Mouse (Mus musculus) cerebellum, adult (tissue): Measurements from ENCODE around the gene Olfr629.
"Not testable (repeated sequence)": the region's sequence is repeated elsewhere in the genome, so short reads cannot be mapped to it uniquely, and the experiment has no call there.

ENCODE experiments used
- ATAC-seq: cut with Nextera tagmentation; 2 replicates; pipeline ENCODE4 v1.9.2; 2017; ENCODE audit warnings: mild to moderate bottlenecking, moderate library complexity, mixed read lengths; ENCODE audit not compliant: insufficient number of reproducible peaks, low FRiP score, low TSS enrichment

The Olfr629 gene

DNA sequence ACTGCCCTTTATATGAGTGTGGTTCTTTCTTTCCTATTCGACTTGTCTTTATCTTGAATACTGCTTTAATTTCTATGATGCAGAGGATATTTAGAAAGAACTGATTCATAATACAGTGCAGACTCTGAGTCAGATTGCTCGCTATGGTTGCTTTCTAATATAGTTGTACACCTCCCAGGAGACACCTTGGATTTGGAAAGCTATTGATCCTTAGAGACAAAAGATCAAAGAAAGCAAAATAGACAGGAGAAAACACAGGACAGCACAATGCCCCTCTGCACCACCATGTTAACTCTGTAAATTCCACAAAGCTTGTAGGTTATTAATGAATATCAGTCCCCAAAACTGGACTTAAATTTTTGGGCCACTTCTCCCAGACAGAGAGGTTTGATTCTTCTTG lies at the start of gene Olfr629:
Olfr629 (minus strand) TSS at position 101 of the 400 bp plus-strand sequence.
- ATAC-seq: no peak

DNA sequence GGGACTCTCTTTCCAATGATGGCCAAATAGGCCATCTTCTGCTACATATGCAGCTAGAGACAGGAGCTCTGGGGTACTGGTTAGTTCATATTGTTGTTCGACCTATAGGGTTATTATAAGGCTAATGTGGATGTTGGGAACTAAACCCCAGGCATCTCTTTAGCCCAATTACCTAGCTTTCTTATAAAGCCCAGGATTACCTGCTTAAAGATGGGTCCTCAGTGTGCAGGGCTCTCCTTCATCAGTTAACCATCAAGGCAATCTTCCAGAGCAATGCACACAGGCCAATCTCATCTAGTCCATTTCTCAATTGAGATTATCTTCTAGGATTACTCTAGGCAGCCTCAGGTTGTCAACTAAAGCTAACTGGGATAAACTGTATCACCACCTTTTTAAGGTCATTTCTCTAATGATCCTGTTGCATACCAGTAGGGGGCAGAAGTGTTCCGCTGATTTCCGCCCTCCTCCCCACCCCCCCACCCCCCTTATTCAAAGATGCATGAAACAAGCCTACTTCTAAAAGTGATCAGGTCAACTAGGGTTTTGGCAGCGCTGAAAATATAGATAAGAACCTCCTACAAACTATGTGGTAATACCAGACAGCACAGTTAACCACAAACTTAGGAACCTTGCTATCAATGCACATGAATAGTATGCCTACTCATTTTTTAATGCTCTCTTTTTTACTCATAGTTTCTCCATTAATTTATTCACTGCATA lies 48.1 kb upstream of the Olfr629 start:
- ATAC-seq: no peak

DNA sequence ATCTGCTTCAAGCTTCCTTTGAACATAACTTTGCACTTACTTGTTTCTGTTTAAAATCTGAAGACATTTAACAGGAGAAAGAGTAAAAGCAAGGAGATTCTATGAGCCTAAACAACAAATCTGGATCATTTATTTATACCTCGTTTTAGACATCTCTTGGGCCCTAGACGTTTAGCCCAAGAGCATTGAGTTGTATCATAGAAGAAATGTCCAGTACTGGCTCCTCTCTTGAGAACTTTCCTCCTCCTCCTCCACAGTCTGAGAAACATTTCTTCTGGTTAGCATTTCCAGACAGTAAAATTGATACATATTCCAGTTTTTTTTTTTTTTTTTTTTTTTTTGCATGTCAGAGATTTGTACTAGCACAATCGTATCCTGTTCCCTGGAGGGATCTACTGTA lies 47.0 kb upstream of the Olfr629 start, which contains the start of gene Olfr67:
Olfr67 (minus strand) TSS at position 101 of the 400 bp plus-strand sequence.
- no peak for ATAC-seq

DNA sequence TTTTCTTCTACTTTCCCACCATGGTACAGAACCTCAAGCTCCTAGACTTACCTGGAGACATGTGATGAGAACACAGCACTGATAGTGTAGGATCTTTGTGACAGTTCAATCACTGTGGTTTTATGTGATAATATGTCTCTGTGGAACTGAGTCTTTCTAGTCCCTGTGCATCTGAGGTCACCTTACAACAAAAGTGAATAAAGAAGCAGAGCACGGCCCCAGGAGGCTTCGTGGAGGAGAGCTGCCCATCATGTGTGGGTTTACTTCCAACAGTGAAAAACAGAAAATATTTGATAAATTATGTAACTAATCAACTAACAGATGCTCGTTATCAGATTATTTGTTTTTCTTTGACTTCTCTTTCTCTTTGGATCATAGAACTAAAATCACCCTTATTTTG lies 34.9 kb upstream of the Olfr629 start, which contains the start of gene Olfr68:
Olfr68 (minus strand) TSS at position 101 of the 400 bp plus-strand sequence.
- ATAC-seq: no peak

DNA sequence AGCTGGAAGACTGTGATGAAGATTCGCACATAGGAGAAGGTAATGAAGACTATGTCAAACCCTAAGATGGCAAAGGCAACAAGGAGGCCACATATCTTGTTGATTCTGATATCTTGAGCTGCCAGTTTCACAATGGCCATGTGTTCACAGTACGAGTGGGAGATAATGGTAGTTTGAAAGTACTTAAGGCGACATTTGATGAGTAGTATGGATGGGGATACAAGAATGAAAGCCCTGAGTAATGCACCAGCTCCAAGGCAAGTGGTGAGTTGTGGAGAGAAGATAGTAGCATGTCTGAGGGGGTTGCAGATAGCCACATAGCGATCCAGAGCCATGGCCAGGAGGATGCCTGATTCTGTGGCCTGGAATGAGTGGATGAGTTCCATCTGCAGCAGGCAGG lies 32.9 kb upstream of the Olfr629 start:
- ATAC-seq: not testable (repeated sequence)

DNA sequence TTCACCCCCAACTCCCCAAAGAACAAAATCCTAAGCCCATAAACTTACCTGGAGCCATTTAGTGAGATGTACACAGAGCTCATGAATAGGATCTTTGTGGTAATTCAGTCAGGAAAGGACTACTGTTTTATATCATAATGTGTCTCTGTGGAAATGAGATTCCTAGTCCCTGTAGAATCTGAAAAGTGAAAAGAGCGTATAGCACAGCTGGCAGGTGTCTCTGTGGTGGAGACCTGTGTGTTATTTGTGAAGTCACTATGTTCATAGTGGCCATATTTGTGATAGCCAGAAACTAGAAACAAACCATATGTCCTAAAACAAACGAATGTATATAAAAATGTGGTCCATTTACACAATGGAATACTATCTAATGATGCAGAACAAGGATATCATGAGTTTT lies 26.8 kb upstream of the Olfr629 start, which contains the start of gene Olfr69:
Olfr69 (minus strand) TSS at position 101 of the 400 bp plus-strand sequence.
- ATAC-seq: no peak

DNA sequence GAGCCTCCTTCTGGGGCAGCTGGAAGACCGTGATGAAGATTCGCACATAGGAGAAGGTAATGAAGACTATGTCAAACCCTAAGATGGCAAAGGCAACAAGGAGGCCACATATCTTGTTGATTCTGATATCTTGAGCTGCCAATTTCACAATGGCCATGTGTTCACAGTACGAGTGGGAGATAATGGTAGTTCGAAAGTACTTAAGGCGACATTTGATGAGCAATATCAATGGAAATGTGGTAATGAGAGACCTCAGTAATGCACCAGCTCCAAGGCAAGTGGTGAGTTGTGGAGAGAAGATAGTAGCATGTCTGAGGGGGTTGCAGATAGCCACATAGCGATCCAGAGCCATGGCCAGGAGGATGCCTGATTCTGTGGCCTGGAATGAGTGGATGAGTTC lies 22.9 kb upstream of the Olfr629 start:
- ATAC-seq: not testable (repeated sequence)

DNA sequence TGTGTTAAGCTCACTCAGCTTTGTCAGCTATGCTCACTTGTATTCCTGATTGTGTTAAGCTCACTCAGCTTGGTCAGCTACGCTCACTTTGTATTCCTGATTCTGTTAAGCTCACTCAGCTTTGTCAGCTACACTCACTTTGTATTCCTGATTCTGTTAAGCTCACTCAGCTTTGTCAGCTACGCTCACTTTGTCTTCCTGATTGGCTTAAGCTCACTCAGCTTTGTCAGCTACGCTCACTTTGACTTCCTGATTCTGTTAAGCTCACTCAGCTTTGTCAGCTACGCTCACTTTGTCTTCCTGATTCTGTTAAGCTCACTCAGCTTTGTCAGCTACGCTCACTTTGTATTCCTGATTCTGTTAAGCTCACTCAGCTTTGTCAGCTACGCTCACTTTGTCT lies 17.5 kb upstream of the Olfr629 start:
- not testable (repeated sequence) for ATAC-seq

DNA sequence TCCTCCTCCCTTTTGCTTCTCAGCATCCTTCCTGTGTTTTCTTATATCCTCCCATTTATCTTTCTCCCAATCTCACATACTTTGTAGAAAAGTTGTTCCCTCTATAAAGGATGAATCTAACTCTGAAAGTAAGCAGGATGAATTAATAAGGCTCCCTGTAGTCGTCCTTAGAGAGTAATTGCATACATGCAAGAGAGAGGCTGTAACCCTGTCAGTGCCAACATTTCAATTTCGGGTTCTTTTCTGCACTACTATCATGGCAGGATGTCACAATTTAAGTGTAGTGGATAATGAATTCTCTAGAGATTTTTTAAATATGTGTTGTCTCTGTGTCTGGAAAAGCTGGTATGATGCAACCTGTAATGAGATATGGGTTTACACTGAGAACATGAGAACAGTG lies 12.5 kb upstream of the Olfr629 start, which contains the start of gene Olfr630:
Olfr630 (minus strand) TSS at position 101 of the 400 bp plus-strand sequence.
- no peak for ATAC-seq

DNA sequence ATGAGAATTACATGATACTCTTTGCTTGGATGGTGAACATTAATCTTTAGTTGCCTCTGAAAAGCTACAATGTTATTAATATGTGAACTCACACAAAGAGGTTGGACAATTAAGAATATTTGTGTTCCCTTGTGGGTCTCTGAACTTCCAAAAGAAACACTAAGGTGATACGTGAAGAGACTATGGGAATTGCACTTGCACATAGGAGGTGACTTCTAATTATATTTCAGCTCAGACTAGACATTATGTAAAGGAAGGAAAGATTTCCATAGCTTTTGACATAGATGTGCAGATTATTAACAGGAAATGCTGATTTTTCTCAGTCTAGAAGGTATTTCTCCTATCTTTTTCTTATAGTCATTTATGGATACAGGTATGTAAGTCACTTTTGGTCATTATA lies 14.7 kb downstream of the Olfr629 start, which contains the start of gene Olfr628:
Olfr628 (plus strand) TSS at position 301 of the 400 bp plus-strand sequence.
- ATAC-seq: no peak

DNA sequence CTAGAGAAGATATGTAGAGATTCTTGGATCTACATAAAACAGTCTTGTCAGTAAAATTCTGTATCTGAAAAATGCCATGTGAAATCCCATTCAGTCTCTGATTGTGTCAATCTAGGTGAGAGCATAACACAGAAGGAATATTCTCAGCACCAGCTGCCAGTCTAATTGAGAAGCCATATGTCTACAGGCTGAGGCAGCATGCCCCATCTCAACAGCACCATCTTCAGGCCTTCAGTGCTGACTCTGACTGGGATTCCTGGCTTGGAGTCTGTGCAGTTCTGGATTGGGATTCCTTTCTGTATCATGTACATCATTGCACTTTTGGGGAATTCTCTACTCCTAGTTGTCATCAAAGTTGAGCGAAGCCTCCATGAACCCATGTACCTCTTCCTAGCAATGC lies 28.3 kb downstream of the Olfr629 start:
- ATAC-seq: not testable (repeated sequence)

DNA sequence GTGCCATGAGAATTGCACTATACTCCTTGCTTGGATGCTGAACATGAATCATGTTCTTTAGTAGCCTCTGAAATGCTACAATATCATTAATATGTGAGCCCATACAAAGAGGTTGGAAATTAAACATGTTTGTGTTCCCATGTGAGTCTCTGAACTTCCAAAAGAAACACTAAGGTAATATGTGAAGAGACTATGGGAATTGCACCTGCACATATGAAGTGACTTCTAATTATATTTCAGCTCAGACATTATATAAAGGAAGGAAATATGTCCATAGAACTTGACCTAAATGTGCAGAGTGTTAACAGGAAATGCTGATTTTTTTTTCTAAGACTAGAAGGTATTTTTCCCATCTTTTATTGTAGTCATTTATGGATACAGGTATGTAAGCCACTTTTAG lies 30.4 kb downstream of the Olfr629 start, which contains the start of gene Olfr243:
Olfr243 (plus strand) TSS at position 301 of the 400 bp plus-strand sequence.
- no peak for ATAC-seq

DNA sequence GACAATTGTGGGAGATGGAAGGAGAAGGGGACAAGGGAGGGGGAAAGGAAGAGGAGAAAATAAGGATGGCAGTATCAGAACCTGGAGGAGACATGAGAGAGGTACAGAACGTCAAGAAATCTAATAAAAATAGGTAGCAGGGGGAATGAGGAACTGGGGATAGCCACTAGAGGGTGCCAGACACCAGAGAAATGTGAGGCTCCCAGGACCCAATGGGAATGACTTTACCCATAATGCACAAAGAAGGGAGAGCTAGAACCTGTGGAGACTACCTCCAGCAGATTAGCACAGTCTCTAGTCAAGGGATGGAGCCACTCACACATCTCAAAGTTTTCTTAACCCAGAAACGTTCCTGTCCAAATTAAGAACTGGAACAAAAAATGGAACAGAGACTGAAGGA lies 32.7 kb downstream of the Olfr629 start:
- no peak for ATAC-seq

DNA sequence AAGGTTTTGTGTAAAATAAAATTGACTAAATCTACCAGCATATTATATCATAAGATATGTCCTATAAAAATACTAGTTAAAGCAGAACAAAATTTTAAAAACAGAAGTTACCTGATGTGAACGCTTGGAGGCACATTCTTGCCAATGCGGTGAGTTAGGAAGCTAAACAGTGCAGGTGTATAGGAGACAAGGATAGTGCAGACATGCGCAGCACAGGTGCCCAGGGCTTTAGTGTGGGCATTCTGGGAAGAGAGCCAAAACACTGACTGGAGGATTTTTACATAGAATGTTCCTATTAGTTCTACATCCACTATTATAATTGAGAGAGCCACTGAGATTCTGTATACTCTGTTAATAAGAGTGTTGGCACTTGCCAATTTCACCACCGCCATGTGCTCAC lies 45.3 kb downstream of the Olfr629 start:
- ATAC-seq: no peak
